Mouse (Mus musculus): Measurements from ENCODE around the gene Ostf1. TPM values are rescaled to one million over a fixed set of nuclear protein-coding genes. Genes with fewer than 3 reads are reported as not detected.

Ostf1 gene
- total and polyA plus RNA-seq, 3 experiments: 110 to 175 (median 131) TPM

- Histone ChIP-seq H3K27ac (ENCODE audit: insufficient read depth, low read depth) (no peak overlapping the region), H3K27me3 (replicated peaks) (no peaks in the 10 kb centered on the region), H3K4me2 (ENCODE audit: insufficient read depth, low read depth, poor library complexity, severe bottlenecking) (no peak overlapping the region), H3K36me3 (replicated peaks in 1 of 2; ENCODE audit: control insufficient read depth in 1 of 2, insufficient read depth in 1 of 2, low read length in 1 of 2) (no peaks in the 10 kb centered on the region), H3K9ac (ENCODE audit: insufficient read depth, low read depth) (no peak overlapping the region), H3K4me1 (ENCODE audit: control insufficient read depth in 1 of 2, insufficient read depth in 2 of 2) (peaks cover 3 to 15% of the 10 kb centered on the region in 2 experiments), H3K79me2 (replicated peaks; ENCODE audit: control insufficient read depth, extremely low read depth, insufficient read depth, poor library complexity, severe bottlenecking) (no peaks in the 10 kb centered on the region), H3K9me3 (replicated peaks; ENCODE audit: low read length) (no peaks in the 10 kb centered on the region), H3K4me3 (replicated peaks in 1 of 3; ENCODE audit: low read depth in 2 of 3, low read length in 2 of 3, poor library complexity in 1 of 3) (no peak overlapping the region)
- dilution Hi-C loops (cut with MboI; ENCODE audit: extremely low pct_ligation_motif_present, extremely low pct_unique_long_range_greater_than_20kb, low sequenced_read_pairs): no loop called here
- in situ Hi-C loops (cut with MboI; ENCODE audit: low pct_ligation_motif_present, low pct_unique_long_range_greater_than_20kb, low sequenced_read_pairs): no loop called here
- no peak for TF ChIP-seq MAFK (IDR thresholded peaks at IDR 0.05; ENCODE audit: insufficient replicate concordance, low read length)
- TF ChIP-seq ELF1 (IDR thresholded peaks at IDR 0.05; ENCODE audit: low read depth, low read length): no peak
- TF ChIP-seq MAZ (IDR thresholded peaks at IDR 0.05; ENCODE audit: low read depth, low read length): no peak
- no peak for TF ChIP-seq CHD2 (IDR thresholded peaks at IDR 0.05; ENCODE audit: low read length)
- TF ChIP-seq JUN (IDR thresholded peaks at IDR 0.05; ENCODE audit: insufficient read depth, low read depth, low read length): no peak
- TF ChIP-seq PAX5 (IDR thresholded peaks at IDR 0.05; ENCODE audit: low read length): no peak
- no peak for TF ChIP-seq HCFC1 (IDR thresholded peaks at IDR 0.05; ENCODE audit: low read depth, low read length)
- no peak for DNase-seq (ENCODE audit: extremely low read depth)
Measured at GRCm38 (mm10) chr19:18567936-18568827, 63.4 kb downstream of the Ostf1 start.

GRCm38 (mm10) chr19:18567501-18567900, 64.1 kb downstream of the Ostf1 start:
- no peak overlapping the region for H3K27ac ChIP-seq (ENCODE audit: insufficient read depth, low read depth)
- H3K9me3 ChIP-seq (replicated peaks; ENCODE audit: low read length): no peaks in the 10 kb centered on the region
- DNase-seq (ENCODE audit: extremely low read depth): no peak
- H3K4me2 ChIP-seq (ENCODE audit: insufficient read depth, low read depth, poor library complexity, severe bottlenecking): no peak overlapping the region
- H3K79me2 ChIP-seq (replicated peaks; ENCODE audit: control insufficient read depth, extremely low read depth, insufficient read depth, poor library complexity, severe bottlenecking): no peaks in the 10 kb centered on the region
- no peaks in the 10 kb centered on the region for H3K36me3 ChIP-seq (replicated peaks in 1 of 2; ENCODE audit: control insufficient read depth in 1 of 2, insufficient read depth in 1 of 2, low read length in 1 of 2)
- in situ Hi-C loops (cut with MboI; ENCODE audit: low pct_ligation_motif_present, low pct_unique_long_range_greater_than_20kb, low sequenced_read_pairs): no loop called here
- dilution Hi-C loops (cut with MboI; ENCODE audit: extremely low pct_ligation_motif_present, extremely low pct_unique_long_range_greater_than_20kb, low sequenced_read_pairs): no loop called here
- no peak overlapping the region for H3K9ac ChIP-seq (ENCODE audit: insufficient read depth, low read depth)
- no peaks in the 10 kb centered on the region for H3K27me3 ChIP-seq (replicated peaks)
- peaks cover 3 to 15% of the 10 kb centered on the region in 2 experiments for H3K4me1 ChIP-seq (ENCODE audit: control insufficient read depth in 1 of 2, insufficient read depth in 2 of 2)
- TF ChIP-seq RAD21 (IDR thresholded peaks at IDR 0.05; ENCODE audit: low read depth, low read length): no peak
- TF ChIP-seq ELF1 (IDR thresholded peaks at IDR 0.05; ENCODE audit: low read depth, low read length): no peak
- TF ChIP-seq USF2 (conservative IDR thresholded peaks at IDR 0.05; ENCODE audit: low read depth, low read length): no peak
- no peak for TF ChIP-seq SMC3 (IDR thresholded peaks at IDR 0.05; ENCODE audit: low read depth, low read length)
- no peak for TF ChIP-seq EP300 (IDR thresholded peaks at IDR 0.05; ENCODE audit: low read length)
- TF ChIP-seq MXI1 (IDR thresholded peaks at IDR 0.05; ENCODE audit: low read depth, low read length): no peak
- TF ChIP-seq NELFE (IDR thresholded peaks at IDR 0.05; ENCODE audit: low read depth, low read length): no peak
- TF ChIP-seq ETS1 (conservative IDR thresholded peaks at IDR 0.05; ENCODE audit: low read depth, low read length): no peak
- no peak for TF ChIP-seq CTCF (conservative IDR thresholded peaks at IDR 0.05 in 1 of 2, IDR thresholded peaks at IDR 0.05 in 1 of 2; ENCODE audit: low read depth in 2 of 2, low read length in 2 of 2)
- TF ChIP-seq ZC3H11A (IDR thresholded peaks at IDR 0.05; ENCODE audit: low read depth, low read length): no peak
- TF ChIP-seq PAX5 (IDR thresholded peaks at IDR 0.05; ENCODE audit: low read length): no peak
- TF ChIP-seq E2F4 (IDR thresholded peaks at IDR 0.05; ENCODE audit: insufficient replicate concordance, low read depth, low read length): no peak
- TF ChIP-seq IRF4 (IDR thresholded peaks at IDR 0.05; ENCODE audit: low read depth, low read length): no peak
- no peak for TF ChIP-seq USF1 (IDR thresholded peaks at IDR 0.05; ENCODE audit: low read depth, low read length)
- no peak for TF ChIP-seq ZNF384 (IDR thresholded peaks at IDR 0.05; ENCODE audit: low read depth, low read length)
- TF ChIP-seq NRF1 (IDR thresholded peaks at IDR 0.05; ENCODE audit: low read depth, low read length): no peak
- TF ChIP-seq TCF12 (IDR thresholded peaks at IDR 0.05; ENCODE audit: low read depth, low read length): no peak
- H3K4me3 ChIP-seq (replicated peaks in 1 of 3; ENCODE audit: low read depth in 2 of 3, low read length in 2 of 3, poor library complexity in 1 of 3): no peak overlapping the region

Data from CH12.LX (cell line).